Mouse (Mus musculus) spleen, adult 2 months (tissue): ENCODE data around the gene Klhl33.
"Not testable (repeated sequence)": the region's sequence is repeated elsewhere in the genome, so short reads cannot be mapped to it uniquely, and the experiment has no call there.

Source experiments
- CTCF ChIP-seq: fragments of 200-500 bp; IDR thresholded peaks from 2 replicates; pipeline ENCODE4 v1.5.1; 2011; ENCODE audit warnings: mild to moderate bottlenecking, inconsistent platforms; ENCODE audit not compliant: insufficient read depth, insufficient read length, insufficient replicate concordance; ENCODE audit errors: extremely low read depth
- POLR2A ChIP-seq: fragments of 200-500 bp; IDR thresholded peaks from 2 replicates; pipeline ENCODE4 v1.6.1; 2011; ENCODE audit warnings: low read depth, low read length, inconsistent platforms

DNA sequence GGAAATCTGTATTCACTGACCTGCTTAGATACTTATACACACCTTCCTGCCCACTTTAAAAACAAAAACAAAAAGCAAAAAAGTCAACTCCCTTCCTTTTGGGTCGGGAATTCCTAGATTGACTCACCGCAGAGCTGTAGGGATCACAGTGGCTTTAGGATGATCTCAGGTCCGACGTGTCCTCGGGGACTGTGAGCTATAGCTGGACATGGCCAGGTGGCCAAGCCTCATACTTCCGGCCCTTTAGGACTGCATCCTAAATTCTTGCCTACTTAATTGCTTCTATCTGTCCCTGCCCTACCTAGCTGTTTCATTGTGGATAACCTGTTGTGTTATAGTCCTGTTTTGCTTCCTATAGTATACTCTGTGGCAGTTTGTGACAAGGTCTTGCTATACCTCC, 47.8 kb upstream of the Klhl33 start:
- TF ChIP-seq POLR2A, CTCF: not testable (repeated sequence)
